Mouse (Mus musculus) CH12.LX (cell line): ENCODE measurements around the gene Kctd12.

Source experiments
- CTCF ChIP-seq, 2 experiments: IDR thresholded peaks in 1 of 2; conservative IDR thresholded peaks in 1 of 2; 2 replicates each; pipeline ENCODE4 v1.5.1; 2011 to 2012; ENCODE audit warnings: low read depth in 2 of 2, low read length in 2 of 2, improper control_type of control experiment in 1 of 2, inconsistent platforms in 1 of 2, mild to moderate bottlenecking in 1 of 2, moderate library complexity in 1 of 2
- JUN ChIP-seq: IDR thresholded peaks from 2 replicates; pipeline ENCODE4 v1.6.1; 2011; ENCODE audit warnings: low read depth, mild to moderate bottlenecking, low read length, improper control_type of control experiment, moderate library complexity; ENCODE audit not compliant: insufficient read depth
- JUND ChIP-seq: conservative IDR thresholded peaks from 2 replicates; pipeline ENCODE4 v1.6.1; 2011; ENCODE audit warnings: low read depth, low read length, improper control_type of control experiment
- MXI1 ChIP-seq: IDR thresholded peaks from 2 replicates; pipeline ENCODE4 v1.6.1; 2011; ENCODE audit warnings: mild to moderate bottlenecking, low read depth, low read length, improper control_type of control experiment
- POLR2A ChIP-seq: IDR thresholded peaks from 2 replicates; pipeline ENCODE4 v1.6.1; 2011; ENCODE audit warnings: low read depth, mild to moderate bottlenecking, improper control_type of control experiment, low read length
- RAD21 ChIP-seq: IDR thresholded peaks from 2 replicates; pipeline ENCODE4 v1.6.1; 2011; ENCODE audit warnings: low read depth, mild to moderate bottlenecking, low read length, improper control_type of control experiment, moderate library complexity
- RCOR1 ChIP-seq: conservative IDR thresholded peaks from 2 replicates; pipeline ENCODE4 v1.6.1; 2012; ENCODE audit warnings: low read depth, mild to moderate bottlenecking, inconsistent platforms, low read length, improper control_type of control experiment
- SMC3 ChIP-seq: IDR thresholded peaks from 2 replicates; pipeline ENCODE4 v1.6.1; 2011; ENCODE audit warnings: low read depth, low read length, improper control_type of control experiment
- TCF12 ChIP-seq: IDR thresholded peaks from 2 replicates; pipeline ENCODE4 v1.6.1; 2014; ENCODE audit warnings: low read depth, mild to moderate bottlenecking, inconsistent platforms, low read length, improper control_type of control experiment

- TF ChIP-seq CTCF (conservative IDR thresholded peaks at IDR 0.05 in 1 of 2, IDR thresholded peaks at IDR 0.05 in 1 of 2; ENCODE audit: low read depth in 2 of 2, low read length in 2 of 2) = no peak
- TF ChIP-seq POLR2A = no peak
- no peak for TF ChIP-seq TCF12
- TF ChIP-seq SMC3 = no peak
- TF ChIP-seq JUND = no peak
- TF ChIP-seq MXI1 = no peak
- no peak for TF ChIP-seq JUN
- no peak for TF ChIP-seq RCOR1
- no peak for TF ChIP-seq RAD21
Measured at GRCm38 (mm10) chr14:102980986-102981385, 1.5 kb downstream of the Kctd12 start.
